25 mouse cellular contexts compared by ENCODE assay signal in the genomic region with DNA sequence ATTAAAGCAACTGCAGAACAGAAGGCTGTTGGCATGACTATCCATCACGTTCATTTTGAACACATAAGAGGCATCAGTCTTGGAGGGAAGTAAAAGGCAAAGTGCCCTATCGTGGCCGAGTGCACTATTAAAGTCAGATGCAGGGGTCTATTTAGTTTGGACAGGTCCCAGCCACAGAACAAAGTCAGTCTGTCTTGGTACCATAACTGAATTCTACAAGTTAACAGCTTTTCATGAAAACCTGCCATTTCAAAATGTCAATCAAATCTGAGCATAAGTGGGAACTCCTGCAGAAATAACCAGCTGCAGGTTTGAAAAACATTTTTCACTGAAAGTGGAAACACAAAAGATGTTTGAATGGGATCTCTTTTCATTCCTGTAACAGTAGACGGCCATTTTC.
DNase-seq lines count a peak whose midpoint lies in the region; ATAC-seq and TF ChIP-seq lines count a peak whose summit lies in the region.
"Had no signal": no experiment of that assay in that cellular context is flagged by ENCODE, and none has a peak within 500 bp of the region (broad histone marks: within the 10 kb centered on the region; RNA-seq: fewer than 3 reads in every experiment).

No protein-coding gene starts in this region.

- H3K4me1 ChIP-seq in embryonic facial prominence, embryonic 10.5 days: peaks cover 59% of the 10 kb centered on the region
- no peaks in the 10 kb centered on the region for H3K4me1 ChIP-seq in forebrain, postnatal 0 days (ENCODE audit: insufficient read depth)
- H3K4me1 ChIP-seq: neural tube, embryonic 13.5 days had no signal

- WGBS in embryonic facial prominence, embryonic 10.5 days: 34% methylated on average over 4 of the region's 4 CpGs
- WGBS in forebrain, postnatal 0 days: 26% methylated on average over 4 of the region's 4 CpGs

- DNase-seq in heart, adult 11 months: peak; percentile 61
- DNase-seq in heart, adult 18-20 months: no peak
- DNase-seq in NIH3T3 (ENCODE audit: low read depth): peak; percentile 61
- peak; percentile 28 for DNase-seq in embryonic facial prominence, embryonic 10.5 days (ENCODE audit: low spot score)
- peak; percentile 15 for DNase-seq in forebrain, postnatal 0 days
- no peak for DNase-seq in layer of hippocampus, adult 2 months (ENCODE audit: low spot score in 2 of 2)
- DNase-seq in kidney, postnatal 25 days: no peak
- DNase-seq: adrenal gland, postnatal 25 days; cerebellum, adult 11 months; cerebellum, adult 9-11 months; gastrocnemius, adult 2 months; kidney, adult 2 months; kidney, postnatal 10 days; lung, adult 18-20 months; lung, postnatal 10 days; midbrain, embryonic 14.5 days; right cerebral cortex, adult 18-20 months; right cerebral cortex, postnatal 4 days; thymus, postnatal 25 days had no signal

- H3K27me3 ChIP-seq in embryonic facial prominence, embryonic 10.5 days (replicated peaks; ENCODE audit: low read depth, poor library complexity, severe bottlenecking): no peaks in the 10 kb centered on the region
- H3K27me3 ChIP-seq in forebrain, postnatal 0 days (ENCODE audit: insufficient read depth, low read length): no peaks in the 10 kb centered on the region
- H3K27me3 ChIP-seq: hindbrain, embryonic 15.5 days; limb, embryonic 12.5 days; liver, embryonic 12.5 days; neural tube, embryonic 13.5 days had no signal

- no peak overlapping the region for H3K4me3 ChIP-seq in embryonic facial prominence, embryonic 10.5 days
- H3K4me3 ChIP-seq in forebrain, postnatal 0 days (ENCODE audit: low read depth, low read length): no peak overlapping the region
- H3K4me3 ChIP-seq in layer of hippocampus, adult 2 months: no peak overlapping the region
- H3K4me3 ChIP-seq: gastrocnemius, adult 2 months; hindbrain, embryonic 15.5 days; limb, embryonic 12.5 days; liver, embryonic 12.5 days; myocyte; neural tube, embryonic 13.5 days had no signal

- TF ChIP-seq CTCF in forebrain, postnatal 0 days (IDR thresholded peaks at IDR 0.05; ENCODE audit: low read depth): no peak
- no peak for TF ChIP-seq CTCF in layer of hippocampus, adult 2 months (conservative IDR thresholded peaks at IDR 0.05)

- no peak overlapping the region for H3K27ac ChIP-seq in embryonic facial prominence, embryonic 10.5 days (replicated peaks)
- no peak overlapping the region for H3K27ac ChIP-seq in forebrain, postnatal 0 days (ENCODE audit: low read depth, low read length)
- no peak overlapping the region for H3K27ac ChIP-seq in layer of hippocampus, adult 2 months
- H3K27ac ChIP-seq: gastrocnemius, adult 2 months; hindbrain, embryonic 15.5 days; liver, embryonic 12.5 days; neural tube, embryonic 13.5 days had no signal

- no peak overlapping the region for H3K4me2 ChIP-seq in forebrain, postnatal 0 days (ENCODE audit: low read depth)
- H3K4me2 ChIP-seq: heart, embryonic 11.5 days; hindbrain, embryonic 15.5 days; limb, embryonic 12.5 days; liver, embryonic 12.5 days; neural tube, embryonic 13.5 days had no signal

- no peaks in the 10 kb centered on the region for H3K9me3 ChIP-seq in embryonic facial prominence, embryonic 10.5 days
- no peaks in the 10 kb centered on the region for H3K9me3 ChIP-seq in forebrain, postnatal 0 days (ENCODE audit: low read length)
- H3K9me3 ChIP-seq: hindbrain, embryonic 15.5 days; limb, embryonic 12.5 days; liver, embryonic 12.5 days; neural tube, embryonic 13.5 days had no signal

- no peak overlapping the region for H3K9ac ChIP-seq in forebrain, postnatal 0 days
- H3K9ac ChIP-seq: hindbrain, embryonic 15.5 days; limb, embryonic 12.5 days; liver, embryonic 12.5 days; neural tube, embryonic 13.5 days had no signal

- no peaks in the 10 kb centered on the region for H3K36me3 ChIP-seq in embryonic facial prominence, embryonic 10.5 days (replicated peaks)
- H3K36me3 ChIP-seq in forebrain, postnatal 0 days (ENCODE audit: insufficient read depth): no peaks in the 10 kb centered on the region
- H3K36me3 ChIP-seq: hindbrain, embryonic 15.5 days; liver, embryonic 12.5 days; neural tube, embryonic 13.5 days had no signal

- ATAC-seq in forebrain, postnatal 0 days: peak; percentile 16; the same call in 1 of the 2 replicates
- ATAC-seq: liver, embryonic 12.5 days had no signal

Comparison
In these comparisons a context has a peak if more than half of its experiments do, and no peak if none do; other contexts are left out.
1. DNase-seq: peak in heart, adult 11 months (single experiment), NIH3T3 (single experiment), embryonic facial prominence, embryonic 10.5 days (single experiment) and forebrain, postnatal 0 days (single experiment); none in heart, adult 18-20 months (0 of 2), layer of hippocampus, adult 2 months (0 of 2) and kidney, postnatal 25 days (0 of 2).